Mouse (Mus musculus): ENCODE data around the gene 2310033P09Rik.
"Not testable (repeated sequence)": the region's sequence is repeated elsewhere in the genome, so short reads cannot be mapped to it uniquely, and the experiment has no call there.

The 2310033P09Rik gene

DNA sequence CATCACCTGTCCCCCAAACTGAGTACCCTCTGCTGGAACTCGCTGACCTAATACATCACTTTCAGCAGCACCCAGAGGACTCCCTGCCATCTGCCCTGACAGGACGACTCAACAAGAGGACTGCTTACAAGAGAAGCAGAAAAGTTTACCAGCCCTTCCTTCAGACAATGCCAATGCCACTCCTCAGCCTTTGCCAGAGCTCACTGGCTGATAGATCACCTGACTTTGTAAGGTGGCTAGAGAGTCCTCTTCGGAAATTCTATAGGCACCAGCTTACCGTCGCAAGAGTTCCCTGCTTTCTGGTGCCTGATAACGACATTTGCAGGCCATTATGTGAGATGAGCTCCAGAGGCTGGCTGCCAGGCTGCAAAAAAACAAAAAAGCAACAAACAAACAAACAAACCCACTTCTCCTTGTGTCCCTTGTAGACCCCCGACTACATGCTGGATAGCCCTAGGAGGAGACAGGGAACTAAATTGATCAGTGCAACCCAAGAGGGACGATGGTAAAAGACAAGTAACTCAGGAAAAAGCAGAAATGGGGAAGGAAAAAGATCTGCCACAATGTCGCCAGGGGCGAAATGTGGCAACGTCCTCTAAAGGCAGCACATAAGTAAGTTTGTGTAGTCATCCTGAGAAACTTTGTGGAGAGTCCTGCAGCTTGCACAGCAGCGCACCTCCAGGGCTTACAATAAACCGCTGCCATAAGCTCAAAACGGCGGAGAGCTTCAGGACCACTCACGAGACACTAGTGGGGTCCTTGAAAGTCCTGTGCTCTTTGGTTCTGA is 6.7 kb upstream of the 2310033P09Rik start:
- no peak for DNase-seq (ENCODE audit: low read depth, low spot score)

DNA sequence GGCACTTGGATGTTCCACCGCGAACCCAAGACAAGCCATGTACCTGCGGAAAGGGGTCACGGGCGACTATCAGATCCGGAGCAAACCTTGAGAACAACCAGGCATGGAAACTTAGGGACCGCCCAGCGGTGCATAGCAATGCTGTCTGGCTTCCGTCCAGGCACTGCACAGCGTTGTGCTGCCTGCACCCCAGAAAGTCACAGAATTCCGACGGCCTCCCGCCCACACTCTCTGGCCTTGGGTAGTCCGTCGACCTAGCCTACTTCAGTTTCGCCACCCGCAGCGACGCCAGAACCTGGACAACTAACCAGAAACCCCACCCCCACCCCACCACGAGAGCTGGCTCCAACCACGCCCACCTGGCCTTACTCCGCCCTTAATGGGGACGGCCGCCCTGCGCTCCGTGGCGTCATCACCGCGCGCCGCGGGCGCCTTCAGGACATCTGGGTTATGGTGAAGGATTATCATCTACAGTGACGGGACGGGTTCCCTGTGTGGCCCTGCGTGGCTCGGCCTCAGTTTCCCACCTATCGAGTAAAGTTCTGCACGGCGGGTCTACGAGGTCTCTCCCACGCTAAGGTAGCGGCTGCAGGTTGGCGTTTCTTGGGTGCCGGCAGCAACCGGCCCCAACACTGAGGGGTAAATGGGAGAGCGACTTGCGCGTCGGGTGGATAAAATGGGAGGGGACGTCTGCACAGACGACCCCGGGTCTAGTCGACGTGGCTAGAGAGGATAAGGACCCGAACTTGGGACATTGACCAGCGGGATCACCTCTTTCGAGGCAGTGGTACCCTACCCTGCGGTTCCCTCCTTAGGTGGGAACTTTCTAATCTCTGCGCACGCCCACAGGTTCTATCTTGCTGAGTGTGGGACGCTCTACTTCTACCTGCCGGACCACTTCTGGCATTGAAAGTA is 5.8 kb upstream of the 2310033P09Rik start, which contains the start of gene Mrpl55:
Gene Mrpl55, plus strand, starts transcription at position 406 of the 915 bp plus-strand sequence.
- peak; percentile 97 for DNase-seq (ENCODE audit: low read depth, low spot score)

DNA sequence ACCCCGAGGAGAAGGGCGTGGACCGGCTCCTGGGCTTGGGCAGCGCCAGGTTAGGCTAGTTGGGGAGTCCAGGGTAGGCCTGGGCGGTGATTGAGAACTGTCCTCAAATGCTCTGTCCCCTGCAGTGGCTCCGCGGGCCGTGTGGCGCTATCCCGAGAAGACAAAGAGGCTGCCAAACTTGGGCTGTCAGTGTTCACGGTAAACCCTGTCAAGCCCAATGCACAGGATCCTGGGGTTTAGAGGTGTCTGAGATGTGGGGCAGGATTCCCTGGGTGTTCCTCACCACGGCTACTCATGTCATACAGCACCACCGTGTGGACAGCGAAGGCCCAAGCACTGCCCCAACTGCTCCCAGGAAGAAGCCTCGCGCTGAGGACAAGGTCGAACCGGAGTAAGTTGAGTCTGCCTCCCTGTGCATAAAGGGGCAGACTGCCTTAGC is 901 bp downstream of the 2310033P09Rik start:
- DNase-seq (ENCODE audit: low read depth, low spot score): no peak

DNA sequence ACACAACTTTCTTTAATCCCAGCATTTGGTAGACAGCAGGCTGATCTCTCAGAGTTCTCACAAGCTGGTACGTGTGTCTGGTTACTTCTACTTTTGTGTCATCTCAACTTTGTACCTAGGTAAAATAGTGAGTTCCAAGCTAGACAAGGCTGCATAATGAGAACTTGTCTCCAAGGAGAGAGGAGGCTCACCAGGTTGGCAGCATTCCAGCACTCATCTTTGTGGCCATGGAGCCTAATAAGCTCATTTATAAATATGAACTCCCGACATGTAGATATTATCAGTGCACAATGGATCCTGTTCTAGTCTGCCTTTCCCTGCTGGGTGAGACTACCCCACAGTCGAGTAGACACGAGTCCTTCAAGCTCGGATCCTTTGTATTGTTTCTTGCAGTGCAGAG is 1.5 kb downstream of the 2310033P09Rik start:
- DNase-seq (ENCODE audit: low read depth, low spot score): no peak

DNA sequence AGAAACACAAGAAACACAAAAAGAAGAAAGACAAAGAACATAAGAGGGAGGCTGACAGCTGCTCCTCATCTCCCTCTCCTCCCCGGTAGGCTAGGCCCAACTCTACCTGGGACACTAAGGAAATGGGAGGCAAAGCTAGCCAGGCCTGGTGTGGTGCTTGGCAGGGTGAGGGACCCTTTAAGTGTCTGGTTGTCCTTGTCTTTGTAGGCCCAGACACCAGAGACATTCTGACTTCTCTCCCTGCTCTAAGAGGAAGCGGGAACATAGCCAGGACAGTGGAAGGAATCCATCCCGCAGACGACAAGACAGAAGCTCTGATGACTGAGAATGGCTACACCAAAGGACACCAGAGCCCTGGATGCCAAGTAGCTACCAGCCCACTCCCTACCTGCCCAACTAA is 1.9 kb downstream of the 2310033P09Rik start:
- DNase-seq (ENCODE audit: low read depth, low spot score): no peak

DNA sequence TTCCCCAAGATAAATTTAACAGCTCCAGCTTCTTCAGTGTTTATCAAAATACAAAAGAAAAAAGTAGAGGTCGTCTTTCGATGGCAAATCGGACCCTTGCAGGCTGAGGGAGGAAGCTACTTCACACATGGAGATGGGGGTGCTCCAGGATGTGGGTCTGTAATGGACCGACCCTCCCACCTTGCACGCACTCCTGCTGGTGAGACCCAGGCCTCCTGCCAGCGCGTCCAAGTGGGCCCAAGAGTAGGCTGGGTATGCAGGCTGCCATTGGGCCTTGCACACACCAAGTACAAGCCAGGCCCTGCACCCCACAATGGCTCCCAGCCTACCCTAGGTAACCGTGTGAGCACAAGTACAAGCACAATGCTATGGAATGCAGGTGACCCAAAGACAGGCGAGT is 3.4 kb downstream of the 2310033P09Rik start:
- not testable (repeated sequence) for DNase-seq (ENCODE audit: low read depth, low spot score)

DNA sequence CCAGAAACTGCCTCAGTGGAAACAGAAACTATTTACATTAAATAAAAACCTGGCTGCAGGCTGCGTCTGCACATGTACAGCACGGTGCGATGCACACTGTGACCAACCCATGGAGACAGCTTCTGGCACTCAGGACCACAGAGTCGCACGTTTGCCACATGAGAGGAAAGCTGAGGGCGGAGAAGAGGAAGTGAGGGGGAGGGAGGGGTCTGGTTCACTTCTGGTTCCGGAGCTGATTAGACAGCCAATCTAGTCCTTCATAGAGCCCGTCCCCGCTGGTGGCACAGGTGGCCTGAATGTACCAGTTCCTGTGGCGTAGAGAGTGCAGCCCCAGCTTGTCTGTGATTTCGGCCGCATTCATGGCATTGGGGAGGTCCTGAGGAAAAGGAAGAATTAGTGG is 4.2 kb downstream of the 2310033P09Rik start:
- DNase-seq (ENCODE audit: low read depth, low spot score): not testable (repeated sequence)

DNA sequence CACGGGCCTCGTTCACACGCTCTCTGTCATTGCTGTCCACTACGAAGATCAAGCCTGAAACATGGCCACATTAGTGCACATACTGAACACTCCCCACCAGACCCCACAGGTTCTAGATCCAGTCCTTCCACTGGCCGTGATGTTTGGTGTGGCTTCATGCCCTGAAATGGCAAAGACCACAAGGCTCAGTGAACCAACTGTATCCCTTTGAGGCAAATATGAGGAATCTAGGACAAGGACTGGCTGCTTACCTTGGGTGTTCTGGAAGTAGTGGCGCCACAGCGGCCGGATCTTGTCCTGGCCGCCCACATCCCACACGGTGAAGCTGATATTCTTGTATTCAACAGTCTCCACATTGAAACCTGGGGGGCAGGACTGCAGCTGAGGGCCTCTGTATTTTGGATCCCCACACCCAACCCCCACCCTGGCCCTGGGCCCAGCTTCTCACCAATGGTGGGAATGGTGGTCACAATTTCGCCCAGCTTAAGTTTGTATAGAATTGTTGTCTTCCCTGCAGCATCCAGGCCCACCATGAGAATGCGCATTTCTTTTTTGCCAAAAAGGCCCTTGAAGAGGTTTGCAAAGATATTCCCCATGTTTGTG is 4.9 kb downstream of the 2310033P09Rik start:
- no peak for DNase-seq (ENCODE audit: low read depth, low spot score)

DNA sequence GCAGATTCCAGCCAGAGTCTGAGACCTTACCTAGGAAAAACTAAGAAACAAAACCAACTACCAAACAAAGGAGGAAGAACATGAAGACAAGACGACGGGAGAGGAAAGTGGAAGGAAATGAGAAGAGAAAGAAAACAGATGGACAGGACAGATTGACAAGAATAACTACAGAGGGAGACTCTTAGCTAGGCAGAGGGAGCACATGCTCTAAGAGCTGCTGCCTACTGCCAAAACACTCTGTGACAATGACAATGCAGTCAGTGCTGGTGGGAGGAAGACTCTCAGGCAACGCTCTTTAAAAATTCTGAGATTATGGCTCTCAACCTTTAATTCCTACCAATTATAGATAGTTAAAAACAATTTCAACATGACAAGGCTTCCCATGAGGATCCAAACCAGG is 8.8 kb downstream of the 2310033P09Rik start:
- DNase-seq (ENCODE audit: low read depth, low spot score): no peak

DNA sequence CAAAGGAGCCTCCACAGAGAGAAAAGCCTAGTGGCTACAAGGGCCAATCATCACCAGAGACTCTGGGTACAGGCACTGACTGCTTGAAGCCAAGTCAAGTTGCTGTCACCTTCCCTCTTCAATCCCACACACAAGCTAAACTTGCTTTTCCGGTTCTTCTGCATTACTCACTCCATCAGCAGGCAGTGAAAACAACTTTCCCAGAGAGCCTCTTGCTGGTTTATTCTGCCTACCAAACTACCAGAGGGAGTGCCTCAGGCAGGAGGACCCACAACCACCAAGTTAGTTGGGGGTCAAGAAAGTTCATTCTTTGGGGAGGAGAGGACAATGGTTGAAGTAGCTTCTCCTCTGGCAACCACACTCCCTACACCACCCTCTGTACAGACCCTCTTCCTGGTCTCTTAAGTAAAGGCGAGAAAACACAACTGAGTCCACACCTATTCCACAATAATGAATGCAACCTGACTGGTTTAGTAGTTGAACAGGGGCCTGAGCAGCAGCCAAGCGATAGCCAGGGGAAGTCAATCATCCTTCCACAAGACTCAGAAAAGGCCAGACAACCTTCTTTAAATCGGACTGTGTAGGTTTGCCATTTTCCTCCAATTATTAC is 10.4 kb downstream of the 2310033P09Rik start:
- no peak for DNase-seq (ENCODE audit: low read depth, low spot score)

DNA sequence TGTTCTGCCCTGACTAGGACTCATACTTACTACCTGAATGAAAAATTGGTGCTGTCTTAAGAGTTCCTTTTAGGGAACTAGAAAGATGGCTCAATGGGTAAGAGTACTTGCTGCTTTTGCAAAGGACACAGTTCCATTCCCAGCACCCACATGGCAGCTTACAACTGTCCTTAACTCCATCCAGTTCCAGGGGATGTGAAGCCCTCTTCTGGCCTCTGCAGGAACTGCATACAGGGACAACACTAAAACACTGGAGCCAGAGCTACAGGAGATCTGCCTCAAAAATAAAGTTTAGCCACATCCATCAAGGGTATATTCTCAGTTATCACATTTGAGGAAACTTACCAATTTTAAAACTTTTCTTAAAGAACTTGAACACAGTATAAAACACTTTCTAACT is 10.9 kb downstream of the 2310033P09Rik start:
- DNase-seq (ENCODE audit: low read depth, low spot score): no peak

DNA sequence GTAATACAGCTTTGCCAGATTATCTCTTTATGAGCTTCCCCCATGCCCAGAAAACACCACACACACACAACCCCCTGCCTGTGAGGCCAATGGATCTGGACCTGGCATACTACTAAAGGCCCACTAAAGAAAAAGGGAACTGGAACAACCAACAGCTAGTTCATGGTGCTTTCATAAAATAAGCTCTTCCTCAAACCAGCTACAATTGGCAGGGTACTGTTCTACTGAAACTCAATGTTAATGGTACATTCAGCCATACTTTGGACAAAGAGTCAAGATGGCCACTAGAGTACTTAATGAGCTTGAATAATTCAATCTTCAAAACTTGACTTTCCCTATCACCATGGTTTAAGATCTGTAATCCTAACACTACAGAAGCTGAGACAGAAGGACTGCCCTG is 13.5 kb downstream of the 2310033P09Rik start:
- DNase-seq (ENCODE audit: low read depth, low spot score): no peak

DNA sequence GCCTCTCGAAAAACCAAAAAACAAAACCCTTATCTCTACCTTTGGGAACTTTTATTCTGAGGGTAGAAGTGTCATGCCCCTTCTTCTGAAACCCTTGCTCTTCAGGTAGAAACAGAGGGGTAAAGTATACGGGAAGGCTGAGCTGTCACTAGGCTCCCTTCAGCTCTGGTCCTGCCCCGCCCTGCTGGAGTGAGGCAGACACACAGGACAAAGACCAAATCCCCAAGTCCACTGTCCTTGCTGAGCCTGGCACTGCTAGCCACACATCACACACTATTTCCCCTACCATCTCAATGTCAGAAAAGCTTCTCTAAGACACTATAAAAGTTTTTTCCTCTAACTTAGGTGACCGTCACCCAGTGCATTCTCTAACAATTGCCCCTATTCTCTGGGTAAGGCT is 14.2 kb downstream of the 2310033P09Rik start:
- no peak for DNase-seq (ENCODE audit: low read depth, low spot score)

DNA sequence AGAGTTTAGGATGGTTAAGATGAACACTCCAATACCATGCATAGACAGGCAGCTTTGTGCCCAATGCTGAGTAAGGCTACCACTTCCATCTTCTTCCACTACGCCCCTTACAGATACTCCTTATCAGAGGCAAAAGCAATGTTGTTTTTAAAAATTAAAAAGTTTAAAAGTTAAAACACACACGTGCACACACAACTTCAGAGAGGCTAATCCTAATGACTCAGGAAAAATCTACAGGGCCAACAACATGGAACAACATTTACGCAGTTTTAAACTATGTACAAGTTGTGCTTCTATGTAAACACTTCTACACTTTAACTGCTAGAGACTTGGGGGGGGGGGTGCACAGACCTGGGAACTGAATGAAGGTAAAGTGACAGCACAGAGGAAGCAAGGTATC is 15.9 kb downstream of the 2310033P09Rik start:
- DNase-seq (ENCODE audit: low read depth, low spot score): no peak

DNA sequence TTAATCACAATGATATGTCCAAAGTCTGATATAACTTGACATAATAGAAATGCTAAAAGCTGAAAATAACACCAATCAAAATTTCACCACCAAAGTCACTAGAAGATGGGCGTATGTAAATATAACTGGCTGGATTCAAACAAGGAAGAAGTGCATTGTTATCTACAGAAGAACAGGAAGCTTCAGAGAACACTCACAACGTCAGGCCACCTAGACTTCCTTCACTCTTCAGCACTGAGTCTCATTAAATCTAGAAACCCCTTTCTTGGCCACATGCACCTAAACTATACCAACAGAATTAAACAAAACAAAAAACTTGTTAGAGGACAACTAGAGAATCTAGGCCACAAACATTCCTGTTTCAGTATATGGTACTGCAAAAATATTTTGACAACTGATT is 16.3 kb downstream of the 2310033P09Rik start:
- DNase-seq (ENCODE audit: low read depth, low spot score): no peak

DNA sequence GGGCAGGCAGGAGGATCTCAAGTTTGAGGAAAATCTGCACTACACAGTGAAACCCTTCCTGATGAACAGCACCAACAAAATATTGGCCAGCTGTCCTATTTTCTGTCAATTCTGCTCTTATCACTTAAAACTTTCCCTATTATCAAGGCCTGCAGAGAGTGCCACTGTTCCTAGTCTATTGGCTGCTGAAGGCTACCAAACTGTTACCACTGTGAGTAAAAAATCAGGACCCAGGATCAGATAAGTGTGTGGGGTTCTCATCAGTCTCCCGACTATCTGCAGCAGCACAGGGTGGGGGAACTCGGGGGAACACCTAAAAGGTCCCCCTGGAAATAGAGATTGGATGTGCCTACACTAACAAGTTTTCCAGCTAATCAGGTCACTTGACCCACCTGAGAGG is 17.0 kb downstream of the 2310033P09Rik start:
- no peak for DNase-seq (ENCODE audit: low read depth, low spot score)

DNA sequence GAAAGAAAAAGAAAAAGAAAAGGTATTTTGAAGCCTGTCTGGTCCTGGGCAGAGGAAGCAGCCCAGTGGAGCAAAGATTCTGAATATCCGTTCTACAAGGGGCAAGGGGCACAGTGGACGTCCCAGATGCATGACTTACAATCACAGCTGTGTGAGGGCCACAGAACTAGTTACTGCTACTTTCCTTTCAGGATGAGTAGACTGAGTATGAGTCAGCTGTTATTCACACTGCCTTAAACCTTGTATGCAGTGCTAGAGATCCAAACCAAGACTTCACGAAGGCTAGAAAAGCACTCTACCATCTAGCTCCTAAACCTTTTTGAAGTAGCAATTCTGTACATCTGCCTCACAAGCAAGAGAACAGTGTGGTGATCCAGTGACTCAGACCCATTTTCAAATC is 18.1 kb downstream of the 2310033P09Rik start:
- no peak for DNase-seq (ENCODE audit: low read depth, low spot score)

DNA sequence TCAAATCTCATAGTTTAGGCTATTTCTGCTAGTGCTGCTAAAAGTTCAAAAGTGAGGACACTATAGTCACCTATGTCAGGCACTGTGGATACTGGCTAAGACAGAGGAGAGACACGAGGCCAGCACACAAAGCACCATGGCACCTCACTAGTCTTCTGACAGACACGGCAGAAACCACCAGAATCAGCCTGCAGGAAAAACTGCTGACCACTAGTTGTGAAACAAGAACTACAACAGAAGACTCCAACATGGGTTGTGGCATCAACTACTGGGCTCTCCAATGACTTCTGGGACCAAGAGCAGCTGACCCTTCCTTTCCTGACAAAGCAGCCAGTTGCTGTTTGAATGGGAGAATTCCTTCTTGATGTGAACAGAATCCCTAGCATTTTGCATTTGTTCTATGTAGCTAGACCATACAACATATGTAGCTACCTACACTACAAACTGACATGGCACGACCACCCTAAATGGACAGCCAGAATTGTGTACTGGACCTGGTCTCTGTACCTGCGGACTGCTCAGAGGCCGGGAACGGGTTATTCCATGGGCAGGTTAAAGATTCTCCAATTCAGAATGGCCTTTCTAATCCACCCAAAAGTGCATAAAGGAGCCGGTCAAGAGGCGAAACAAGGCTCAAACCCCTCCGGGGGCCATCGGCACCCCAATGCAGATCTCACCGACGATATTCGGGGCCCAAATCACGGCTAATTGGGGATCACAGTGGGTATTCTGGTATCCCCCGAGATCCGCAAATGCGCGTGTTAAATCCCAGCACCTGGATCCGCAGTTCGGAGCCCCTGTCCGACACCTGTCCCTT is 18.9 kb downstream of the 2310033P09Rik start:
- DNase-seq (ENCODE audit: low read depth, low spot score): no peak

DNA sequence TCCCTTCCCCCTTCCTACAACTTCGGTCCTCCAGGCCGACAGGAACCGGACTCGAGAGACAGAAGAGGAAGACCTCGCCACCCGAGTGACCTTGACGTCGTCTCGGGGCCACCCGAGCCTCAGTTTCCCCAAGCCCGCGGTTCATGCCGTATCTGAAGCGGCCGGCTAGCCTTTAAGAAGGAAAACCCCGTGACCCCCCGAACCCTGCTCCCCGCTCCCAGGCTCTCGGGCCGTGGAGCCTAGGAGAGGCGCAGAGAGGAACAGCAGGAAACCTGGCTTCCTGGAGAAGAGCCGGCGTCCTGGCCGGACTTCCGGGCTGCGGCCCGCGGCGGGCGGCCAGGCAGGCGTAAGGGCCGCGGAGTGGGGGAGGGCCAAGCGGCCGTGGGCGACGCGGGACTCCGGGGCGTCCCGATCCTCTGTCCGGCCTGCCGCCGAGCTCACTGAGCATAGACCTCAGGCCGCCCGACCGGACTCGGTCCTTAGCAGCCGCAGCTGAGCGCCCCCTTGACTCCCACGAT is 19.5 kb downstream of the 2310033P09Rik start:
- DNase-seq (ENCODE audit: low read depth, low spot score): no peak

DNA sequence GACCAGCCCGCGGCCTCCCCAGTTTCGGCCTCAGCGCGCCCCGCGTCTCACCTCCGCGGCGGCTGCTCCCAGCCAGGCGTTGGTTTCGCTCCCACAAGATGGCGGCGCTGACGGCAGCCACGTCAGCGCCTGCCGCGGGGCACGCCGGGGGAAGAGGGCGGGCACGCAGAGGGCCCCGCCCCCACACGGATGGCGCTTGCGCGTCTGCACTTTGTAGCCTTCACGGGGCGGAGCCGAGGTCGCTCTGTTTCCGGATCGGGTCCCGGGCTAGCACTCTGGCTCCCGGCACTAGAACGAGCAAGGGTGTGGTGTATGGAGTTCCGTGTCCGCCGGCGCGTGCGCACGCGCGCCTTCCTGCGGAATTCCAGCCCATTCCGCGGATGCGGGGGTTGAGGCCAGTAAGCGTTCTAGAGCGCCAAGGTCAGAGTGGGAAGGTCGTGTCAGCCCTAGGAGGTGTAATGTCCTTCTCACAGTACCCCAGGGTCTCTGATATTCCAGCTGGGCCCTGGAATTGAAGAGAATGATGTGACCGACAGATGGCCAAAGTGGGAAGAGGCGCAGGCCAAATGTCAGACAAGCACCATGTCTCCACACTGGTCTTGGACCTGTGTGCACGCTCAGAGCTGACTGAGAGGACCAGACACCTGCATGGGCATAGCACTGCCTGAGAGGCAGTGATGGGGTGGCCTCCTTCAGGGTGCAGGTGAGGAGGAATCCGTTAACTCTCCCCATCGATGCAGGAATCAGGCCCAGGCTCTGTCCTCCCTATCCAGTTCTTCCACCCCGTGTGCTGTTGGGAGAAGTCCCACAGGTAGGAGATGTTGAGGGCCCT is 20.2 kb downstream of the 2310033P09Rik start, which contains the start of gene Arf1:
Gene Arf1, minus strand, starts transcription at position 149 of the 832 bp plus-strand sequence.
- peak; percentile 99 for DNase-seq (ENCODE audit: low read depth, low spot score)

All from WW6 (cell line).